Mouse (Mus musculus): ENCODE measurements around the gene Mnat1.
"Not testable (repeated sequence)": the region's sequence is repeated elsewhere in the genome, so short reads cannot be mapped to it uniquely, and the experiment has no call there.

The Mnat1 gene

DNA sequence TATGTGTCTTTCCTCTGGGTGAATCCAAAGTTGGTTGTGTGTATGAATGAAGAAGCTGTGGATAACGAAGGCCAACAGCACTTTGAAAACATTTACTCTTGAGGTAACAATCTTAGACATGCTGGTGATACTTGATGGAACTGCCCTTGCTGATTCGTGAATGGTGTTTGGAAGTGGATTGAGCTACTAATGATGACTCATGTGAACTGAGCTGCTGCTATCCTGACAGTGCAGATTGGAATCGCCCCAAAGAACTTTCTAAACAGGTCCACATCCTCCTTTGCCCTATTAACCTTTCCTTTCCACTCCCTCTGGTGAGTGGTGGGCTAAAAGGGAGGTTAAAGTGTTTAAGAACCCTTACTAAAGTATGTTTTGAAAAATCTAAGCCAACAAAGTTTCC lies 17.2 kb downstream of the Mnat1 start:
- no peak for DNase-seq (ENCODE audit: low read depth in 1 of 2, low spot score in 2 of 2)

DNA sequence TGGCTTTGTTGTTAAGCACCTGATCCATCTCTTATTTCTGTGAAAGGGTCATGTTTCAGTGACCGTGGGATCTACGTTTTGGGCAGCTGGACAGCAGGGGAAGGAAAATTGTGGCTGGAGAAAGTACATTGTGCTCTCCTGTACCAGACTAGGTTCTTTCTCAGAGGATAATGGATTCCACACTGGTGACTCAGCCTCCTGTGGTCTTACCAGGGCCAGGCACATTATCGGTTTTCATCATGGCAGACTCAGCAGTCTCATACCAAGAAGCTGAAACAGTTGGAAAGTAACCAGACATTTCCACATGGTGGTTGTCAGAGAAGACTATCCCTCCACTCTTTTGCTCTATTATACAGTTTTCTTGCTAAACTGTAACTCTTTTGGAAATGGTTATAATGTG lies 23.7 kb downstream of the Mnat1 start:
- DNase-seq (ENCODE audit: low read depth in 1 of 2, low spot score in 2 of 2) = no peak

DNA sequence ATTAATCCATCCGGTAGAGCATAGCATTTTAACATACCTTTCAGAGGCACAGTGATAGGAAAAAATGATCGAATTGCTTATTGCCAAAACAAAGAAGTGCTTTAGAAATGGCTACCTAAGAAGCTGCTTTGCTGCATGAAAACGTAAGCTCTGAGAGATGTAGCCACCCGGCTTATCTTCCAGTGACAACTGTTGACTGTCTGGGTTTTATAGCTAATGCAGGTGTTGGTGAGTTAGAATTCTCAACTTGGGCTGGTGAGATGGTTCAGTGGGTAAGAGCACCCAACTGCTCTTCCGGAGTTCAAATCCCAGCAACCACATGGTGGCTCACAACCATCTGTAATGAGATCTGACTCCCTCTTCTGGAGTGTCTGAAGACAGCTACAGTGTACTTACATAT lies 27.5 kb downstream of the Mnat1 start:
- not testable (repeated sequence) for DNase-seq (ENCODE audit: low read depth in 1 of 2, low spot score in 2 of 2)

DNA sequence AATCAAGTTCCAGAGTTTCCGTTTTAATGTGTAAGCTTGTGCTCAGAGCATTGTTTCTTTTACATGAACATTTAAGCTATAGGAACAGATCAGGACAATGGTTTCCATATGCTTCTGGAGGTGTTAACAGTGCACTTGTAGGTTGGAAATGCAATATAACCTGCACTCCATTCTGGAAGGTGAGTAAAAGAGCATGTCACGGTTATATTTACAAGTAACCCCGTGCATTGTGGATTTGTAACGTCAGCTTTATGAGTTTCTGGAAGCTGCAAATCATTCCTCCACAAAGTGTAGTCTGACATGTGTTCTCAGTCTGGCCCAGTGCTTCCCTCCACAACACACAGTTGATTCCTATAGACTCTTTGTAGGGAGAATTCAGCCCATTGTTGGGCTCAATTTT lies 30.6 kb downstream of the Mnat1 start:
- DNase-seq (ENCODE audit: low read depth in 1 of 2, low spot score in 2 of 2) = no peak

DNA sequence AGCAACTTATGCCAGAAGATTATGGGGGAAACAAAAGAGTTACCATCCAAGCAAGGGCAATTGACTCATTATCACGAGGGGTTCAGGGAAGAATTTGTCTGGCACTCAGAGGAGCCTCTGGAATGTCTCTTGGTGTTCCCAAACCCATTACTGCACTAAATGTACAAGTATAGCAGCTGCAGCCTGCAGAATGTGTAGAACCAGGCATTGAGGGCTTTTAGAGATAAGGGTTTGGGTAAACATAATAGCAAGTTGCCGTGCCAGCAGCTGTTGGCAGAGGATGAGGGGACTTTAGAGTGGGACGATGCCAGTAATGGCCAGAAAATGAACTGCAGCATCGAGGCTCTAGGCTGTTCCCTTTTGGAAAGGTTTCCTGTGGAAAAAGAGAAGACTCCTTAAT lies 36.8 kb downstream of the Mnat1 start:
- DNase-seq (ENCODE audit: low read depth in 1 of 2, low spot score in 2 of 2) = no peak

DNA sequence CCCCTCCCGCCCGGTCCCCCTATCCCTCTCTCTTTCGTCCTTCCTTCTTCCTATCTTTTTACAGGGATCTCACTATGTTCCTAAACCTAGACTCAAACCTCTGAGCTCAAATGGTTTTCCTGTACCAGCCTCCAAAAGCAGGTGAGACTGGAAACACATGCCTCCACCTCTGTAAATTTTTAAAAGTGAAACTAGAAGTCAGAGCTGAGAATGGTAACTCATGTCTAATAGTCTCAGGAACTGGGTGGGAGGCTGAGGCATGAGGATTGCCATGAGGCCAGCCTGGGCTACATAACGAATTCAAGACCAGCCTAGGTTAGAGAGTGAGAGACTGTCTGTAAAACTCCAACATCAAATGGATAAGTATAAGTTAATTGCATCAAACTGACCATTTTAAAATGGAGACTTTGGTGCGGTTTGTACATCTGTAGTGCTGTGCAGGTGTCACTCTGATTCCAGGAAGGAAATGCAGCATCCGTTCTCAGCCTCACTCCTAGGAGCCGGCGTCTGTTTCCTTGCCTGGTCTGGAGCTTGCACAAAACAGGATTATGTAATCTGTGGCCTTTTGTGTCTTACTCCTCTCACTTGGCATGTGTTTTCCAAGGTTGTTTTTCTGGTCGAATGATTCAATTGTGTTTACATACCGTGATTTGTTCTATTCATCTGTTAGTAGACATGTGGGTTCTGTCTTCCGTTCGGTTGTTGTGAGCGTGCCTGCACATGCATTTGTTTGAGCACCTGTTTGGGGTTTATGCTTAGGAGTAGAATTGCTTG lies 39.1 kb downstream of the Mnat1 start:
- no peak for DNase-seq (ENCODE audit: low read depth in 1 of 2, low spot score in 2 of 2)

DNA sequence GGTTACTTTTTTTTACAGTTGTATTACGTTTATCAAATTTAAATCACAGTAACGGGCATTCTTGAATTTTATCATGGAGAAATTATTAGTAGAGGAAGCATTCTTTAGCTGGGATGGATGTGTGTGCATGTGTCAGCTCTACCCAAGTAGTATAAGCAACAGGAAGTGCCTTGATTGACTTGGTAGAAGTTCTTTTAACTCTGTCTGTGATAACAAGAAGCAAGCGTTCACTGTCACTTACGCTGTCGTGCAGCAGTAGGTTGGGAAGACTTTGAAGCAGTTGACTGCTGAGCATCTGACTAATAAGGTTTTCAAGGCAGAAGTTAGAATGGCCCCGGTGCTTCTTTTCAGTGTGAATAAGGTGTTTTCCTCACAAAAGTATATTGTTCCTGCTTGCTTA lies 47.3 kb downstream of the Mnat1 start:
- no peak for DNase-seq (ENCODE audit: low read depth in 1 of 2, low spot score in 2 of 2)

DNA sequence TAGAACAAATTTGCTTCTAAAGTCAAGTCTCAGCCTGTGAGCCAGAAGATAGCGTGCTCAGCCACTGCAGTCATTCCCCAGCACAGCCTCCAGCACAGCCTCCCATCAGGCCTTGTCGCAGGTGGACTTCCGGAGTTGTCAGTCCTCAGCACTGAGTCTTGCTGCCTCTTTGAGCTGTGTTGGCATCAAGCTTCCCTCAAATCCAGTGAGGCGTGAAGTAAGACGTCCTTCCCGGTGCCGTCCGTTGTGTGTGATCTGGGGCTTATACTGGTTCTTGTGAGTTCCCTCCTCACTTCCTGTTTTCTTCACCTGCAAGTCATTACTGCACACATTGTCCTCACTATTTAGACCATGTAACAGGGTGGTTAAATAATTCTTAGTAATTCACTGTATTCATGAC lies 60.4 kb downstream of the Mnat1 start:
- no peak for DNase-seq (ENCODE audit: low read depth in 1 of 2, low spot score in 2 of 2)

DNA sequence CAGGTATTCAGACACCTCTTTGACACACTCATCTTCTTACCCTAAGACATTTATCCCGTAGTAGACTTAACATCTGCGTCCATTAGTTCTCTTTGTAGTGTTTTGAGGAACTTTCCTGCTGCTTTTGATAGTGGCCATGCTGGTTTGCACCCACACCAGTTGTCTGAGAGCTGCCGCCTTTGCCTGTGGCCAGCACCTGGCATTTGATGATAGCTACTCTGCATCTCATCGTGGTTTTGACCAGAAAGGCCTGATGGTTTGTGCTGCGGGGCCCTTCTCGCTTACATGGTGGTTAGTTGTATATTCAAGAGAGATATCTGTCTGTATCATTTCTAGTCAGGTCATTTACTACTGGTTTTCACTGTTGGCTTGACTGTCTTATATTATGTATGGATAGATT lies 73.8 kb downstream of the Mnat1 start:
- DNase-seq (ENCODE audit: low read depth in 1 of 2, low spot score in 2 of 2) = no peak

DNA sequence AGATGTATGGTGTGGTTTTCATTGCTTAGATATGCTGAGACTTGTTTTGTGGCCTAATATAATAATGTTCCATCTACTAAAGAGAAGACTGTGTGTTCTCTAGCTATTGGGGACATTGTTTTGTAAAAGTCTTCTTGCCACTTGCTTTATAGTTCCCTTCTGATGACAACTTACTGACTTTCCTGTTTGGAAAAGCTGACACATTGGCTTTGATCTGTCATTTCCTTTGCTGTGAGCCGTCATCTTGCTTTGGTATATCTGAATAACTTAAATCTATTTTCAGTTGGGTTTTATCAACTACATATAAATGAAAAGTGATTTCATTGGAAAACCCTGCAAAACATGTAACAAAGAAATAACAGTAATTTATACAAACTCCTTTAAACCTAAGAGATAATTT lies 74.9 kb downstream of the Mnat1 start:
- no peak for DNase-seq (ENCODE audit: low read depth in 1 of 2, low spot score in 2 of 2)

DNA sequence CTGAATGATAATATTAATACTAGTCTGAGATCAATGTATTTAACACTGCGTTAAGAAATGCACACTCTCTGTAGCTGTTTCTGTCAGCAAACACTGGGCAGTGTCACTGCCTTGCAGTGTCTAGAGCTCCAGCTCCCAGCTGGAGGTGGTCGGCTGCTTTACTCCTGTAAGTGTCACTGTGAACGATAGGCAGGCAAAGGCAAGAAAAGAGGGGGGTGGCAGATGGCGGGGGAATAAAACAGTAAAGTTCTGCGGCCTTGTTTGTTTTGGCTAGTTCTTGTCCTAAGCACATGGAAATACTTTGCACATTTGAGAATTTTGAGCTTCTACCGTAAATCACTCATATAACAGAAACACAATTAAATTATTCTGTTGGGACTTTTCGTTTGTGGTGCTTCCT lies 75.9 kb downstream of the Mnat1 start:
- no peak for DNase-seq (ENCODE audit: low read depth in 1 of 2, low spot score in 2 of 2)

DNA sequence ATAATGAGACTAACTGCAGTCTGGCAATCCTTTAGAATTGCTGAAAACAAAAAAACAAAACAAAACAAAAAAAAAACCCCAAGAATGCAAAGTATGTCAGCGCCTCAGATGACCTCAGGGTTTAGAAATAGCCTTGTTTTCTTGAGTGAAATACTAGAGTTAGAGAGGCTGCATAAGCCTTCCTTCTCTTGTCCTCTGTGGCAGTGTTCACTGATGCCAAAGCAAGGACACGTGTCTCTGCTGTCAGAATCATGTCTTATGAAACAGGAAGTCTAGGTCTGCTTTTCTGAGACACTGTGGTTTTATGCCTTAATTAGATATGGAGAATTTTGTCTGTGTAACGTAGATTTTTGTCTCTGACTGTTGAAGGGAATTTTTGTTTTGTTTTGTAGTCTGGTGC lies 78.1 kb downstream of the Mnat1 start:
- DNase-seq (ENCODE audit: low read depth in 1 of 2, low spot score in 2 of 2) = no peak

DNA sequence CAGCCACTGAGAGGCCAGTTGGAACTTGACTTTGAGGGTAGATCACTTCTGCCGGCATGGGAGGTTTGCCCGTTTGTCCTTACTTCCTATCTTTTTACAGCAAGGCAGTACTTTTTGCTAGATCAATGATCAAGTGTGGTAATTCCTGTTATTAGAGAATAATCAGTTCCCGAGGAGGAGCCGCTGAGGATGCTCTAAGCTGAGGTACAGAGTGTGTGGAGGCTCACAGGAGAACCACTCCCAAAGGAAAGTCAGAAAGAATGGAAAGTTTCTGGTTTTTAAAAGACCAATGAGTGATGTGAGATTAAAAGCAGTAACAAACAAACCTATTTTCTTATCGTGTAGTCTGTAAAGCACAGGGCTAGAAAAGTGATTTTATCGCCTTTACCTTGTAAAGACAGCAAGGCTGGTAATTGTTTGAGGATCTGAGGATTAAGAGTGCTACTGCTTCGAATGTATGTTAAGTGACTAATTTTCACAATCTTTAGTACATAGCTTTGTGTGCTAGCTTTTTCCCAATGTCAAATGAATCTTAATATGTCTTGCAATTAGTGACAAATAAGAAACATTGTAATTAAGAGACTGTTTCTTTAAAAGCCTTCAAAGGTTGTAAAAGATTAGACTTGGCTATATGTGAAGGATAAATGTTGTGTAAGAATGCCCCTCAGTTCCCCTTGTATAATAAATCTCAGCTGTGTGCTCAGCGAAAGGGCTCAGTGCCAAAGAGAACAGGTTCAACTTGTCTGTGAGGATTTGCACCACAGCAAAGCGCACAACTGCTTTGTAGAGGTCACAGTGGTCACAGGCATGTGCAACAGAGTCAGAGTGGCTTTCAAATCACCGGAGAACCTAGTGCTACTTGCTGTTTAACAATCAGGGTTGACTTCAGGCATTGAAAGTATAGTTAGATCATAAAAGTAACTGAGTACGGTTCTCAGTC lies 82.5 kb downstream of the Mnat1 start:
- no peak for DNase-seq (ENCODE audit: low read depth in 1 of 2, low spot score in 2 of 2)

DNA sequence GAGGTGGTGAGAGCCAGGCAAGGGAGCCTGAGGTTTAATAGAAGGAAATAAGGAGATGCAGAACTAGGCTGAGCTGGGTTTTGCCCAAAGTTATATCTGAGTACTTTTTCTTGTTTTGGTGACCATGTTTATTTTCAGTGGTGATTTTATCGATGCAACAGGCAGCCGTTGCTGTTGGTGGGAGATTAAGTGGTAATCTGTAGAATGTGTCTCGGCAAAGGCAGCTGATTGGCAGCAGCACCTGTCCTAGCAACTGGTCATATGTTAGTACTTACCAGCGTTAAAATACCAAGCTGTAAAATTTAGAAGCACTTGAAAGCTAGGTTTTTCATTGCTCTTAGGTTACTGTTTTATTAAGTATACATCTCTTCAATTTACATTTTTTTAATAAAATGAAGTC lies 83.5 kb downstream of the Mnat1 start:
- DNase-seq (ENCODE audit: low read depth in 1 of 2, low spot score in 2 of 2) = no peak

DNA sequence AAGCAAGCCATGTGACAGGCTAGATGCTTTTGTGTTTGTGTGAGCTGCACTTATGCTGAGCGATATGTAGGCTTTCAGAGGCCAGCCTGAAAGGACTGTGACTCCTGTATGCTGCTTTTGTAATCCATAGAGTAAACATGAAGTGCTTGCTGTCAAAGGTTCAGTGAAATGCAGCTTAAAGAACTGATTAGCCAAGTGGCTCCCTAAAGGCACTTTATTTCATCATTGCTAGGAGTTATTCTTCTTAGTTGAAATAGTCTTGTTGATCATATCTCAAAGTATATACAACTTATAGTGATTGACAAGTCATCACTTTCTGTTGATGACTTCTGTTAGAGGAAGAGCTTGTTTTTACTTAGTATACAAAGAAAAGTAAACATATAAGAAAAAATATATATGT lies 83.9 kb downstream of the Mnat1 start:
- DNase-seq (ENCODE audit: low read depth in 1 of 2, low spot score in 2 of 2) = no peak

DNA sequence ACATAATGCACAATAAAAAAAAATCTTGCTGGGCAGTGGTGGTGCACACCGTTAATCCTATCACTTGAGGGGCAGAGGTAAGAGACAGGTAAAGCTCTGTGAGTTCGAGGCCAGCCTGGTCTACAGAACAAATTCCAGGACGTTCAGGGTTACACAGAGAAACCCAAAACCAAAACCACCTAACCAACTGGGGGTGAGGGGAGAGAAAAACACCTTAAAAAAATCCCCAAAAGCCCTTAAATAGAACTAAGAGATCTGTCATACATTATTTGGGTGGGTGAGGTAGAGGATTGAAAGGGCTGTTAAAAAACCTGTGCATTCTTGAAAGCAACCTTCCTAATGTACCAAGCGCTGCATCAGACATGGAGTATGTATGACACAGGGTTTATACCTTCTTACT lies 85.0 kb downstream of the Mnat1 start:
- DNase-seq (ENCODE audit: low read depth in 1 of 2, low spot score in 2 of 2) = no peak

DNA sequence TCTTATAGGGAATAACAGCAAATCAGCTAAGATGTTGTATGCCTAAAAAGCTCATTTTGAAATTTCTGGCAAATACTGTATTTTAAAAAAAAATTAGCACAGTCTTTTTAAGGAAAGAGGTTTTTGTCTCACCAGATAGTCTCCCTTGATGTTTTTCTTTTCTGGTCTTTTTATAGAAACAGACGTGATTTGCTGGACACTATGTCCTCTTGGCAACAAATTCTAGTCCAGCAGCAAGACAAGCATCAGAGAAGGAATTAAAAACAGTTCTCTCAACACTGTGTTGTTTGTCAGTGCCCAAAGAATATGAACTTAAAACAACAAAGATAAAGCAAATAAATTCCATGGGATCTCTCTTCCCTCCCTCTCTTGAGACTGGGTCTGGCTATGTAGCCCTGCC lies 85.6 kb downstream of the Mnat1 start:
- DNase-seq (ENCODE audit: low read depth in 1 of 2, low spot score in 2 of 2) = no peak

DNA sequence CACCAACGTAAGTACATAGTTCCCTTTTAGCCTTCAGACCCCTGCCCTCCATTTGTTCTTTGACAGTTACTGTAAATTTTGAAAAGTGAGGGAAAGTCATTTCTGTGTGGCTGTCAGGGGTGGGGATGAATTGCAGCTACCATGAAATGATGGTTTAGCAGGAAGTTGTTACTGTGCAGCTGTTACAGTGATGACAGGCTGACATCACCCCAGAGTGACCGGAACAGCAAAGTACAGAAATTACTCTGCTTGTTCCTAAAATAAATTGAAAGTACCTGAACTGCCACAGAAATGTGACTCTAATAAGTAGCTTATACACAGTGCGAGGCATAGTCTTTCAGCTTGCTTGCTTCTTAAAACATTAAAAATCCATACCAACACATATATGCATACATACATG lies 86.9 kb downstream of the Mnat1 start:
- DNase-seq (ENCODE audit: low read depth in 1 of 2, low spot score in 2 of 2) = no peak

DNA sequence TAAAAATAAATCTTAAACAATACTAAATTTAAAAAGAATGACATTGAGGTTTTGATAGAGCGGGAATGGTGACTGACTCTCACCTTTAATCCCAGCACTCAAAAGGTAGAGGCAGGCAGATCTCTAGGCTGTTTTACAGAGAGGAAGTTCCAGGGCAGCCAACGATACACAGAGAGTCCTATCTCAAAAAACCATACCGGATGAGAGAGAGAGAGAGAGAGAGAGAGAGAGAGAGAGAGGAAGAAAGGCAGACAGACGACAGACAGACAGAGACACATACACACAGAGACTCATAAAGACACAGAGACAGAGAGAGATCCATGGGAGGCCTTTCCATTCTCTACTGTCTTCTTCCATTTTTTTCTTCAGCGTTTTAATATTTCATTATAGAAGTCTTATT lies 92.3 kb downstream of the Mnat1 start:
- no peak for DNase-seq (ENCODE audit: low read depth in 1 of 2, low spot score in 2 of 2)

DNA sequence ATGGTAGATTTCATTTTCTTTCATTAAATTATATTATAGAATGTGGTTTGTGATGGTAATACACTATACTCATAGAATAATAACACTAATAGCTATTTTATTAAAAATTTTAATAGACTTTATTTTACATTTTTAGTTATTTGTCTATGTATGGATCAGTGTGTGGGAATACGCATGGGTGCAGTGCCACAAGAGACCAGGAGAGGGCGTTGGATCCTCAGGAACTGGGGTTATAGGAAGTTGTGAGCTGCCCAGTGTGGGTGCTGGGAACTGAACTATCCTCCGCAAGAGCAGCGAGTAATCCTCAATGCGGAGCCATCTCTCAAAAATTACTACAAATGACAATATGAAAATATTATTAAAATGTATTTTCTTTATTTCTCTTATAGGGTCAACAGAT lies 95.1 kb downstream of the Mnat1 start:
- no peak for DNase-seq (ENCODE audit: low read depth in 1 of 2, low spot score in 2 of 2)

DNA sequence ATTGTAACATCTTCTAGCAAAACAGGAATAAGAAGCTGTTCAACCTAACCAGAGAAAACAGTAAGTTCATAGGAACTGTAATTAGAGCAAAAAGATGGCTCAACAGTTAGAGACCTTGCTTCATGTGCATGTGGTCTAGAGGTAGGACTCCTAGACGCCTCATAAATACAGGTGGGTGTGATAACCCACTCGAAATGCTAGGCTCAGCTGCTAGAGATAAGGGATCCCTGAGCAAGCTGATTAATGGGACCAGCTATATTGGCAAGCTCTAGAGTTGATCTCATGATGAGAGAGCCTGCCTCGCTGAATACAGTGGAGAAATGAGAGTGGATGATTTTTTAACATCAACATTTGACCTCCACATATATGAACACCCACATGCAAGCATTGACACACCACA lies 97.7 kb downstream of the Mnat1 start:
- no peak for DNase-seq (ENCODE audit: low read depth in 1 of 2, low spot score in 2 of 2)

DNA sequence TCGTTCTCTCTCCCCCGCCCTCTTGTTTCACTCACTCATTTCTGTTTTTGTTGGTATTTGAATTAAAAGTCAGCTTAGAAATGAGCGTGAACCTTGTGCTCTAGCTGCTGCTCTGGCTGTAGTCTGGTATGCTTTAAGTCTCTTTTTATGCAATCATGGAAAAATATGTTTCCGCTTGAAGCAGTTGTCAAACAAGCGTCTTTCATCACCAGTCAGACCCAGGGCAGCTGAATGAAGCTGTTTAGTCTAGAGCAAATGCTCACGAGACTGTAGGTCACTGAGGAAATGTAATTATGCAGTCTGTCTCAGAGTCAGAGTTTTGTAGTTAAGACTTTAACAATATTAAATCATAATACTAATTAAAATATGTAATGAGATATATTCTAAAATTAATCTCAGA lies 100.4 kb downstream of the Mnat1 start:
- no peak for DNase-seq (ENCODE audit: low read depth in 1 of 2, low spot score in 2 of 2)

DNA sequence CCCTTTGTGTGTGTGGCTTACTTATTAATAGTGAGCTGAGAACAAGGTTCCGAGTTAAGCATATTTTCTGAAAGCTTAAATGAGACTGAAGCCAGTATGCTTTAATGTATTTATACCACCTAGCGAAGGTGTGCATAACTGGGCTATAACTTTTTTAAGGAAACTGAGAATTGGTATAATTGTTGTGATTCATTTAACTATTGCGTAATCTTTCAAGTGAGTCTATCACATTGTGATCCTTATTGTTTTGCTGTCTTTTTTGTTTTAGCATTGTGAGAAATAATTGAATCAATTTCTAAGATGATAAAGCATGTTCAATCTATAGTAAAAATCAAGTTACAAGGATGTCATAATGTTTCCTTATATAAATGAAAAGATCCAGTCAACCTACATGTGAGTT lies 104.9 kb downstream of the Mnat1 start:
- no peak for DNase-seq (ENCODE audit: low read depth in 1 of 2, low spot score in 2 of 2)

Measured in monocyte, adult 2 months (primary cell).